8 mouse cellular contexts compared by ENCODE assay signal in the genomic region with DNA sequence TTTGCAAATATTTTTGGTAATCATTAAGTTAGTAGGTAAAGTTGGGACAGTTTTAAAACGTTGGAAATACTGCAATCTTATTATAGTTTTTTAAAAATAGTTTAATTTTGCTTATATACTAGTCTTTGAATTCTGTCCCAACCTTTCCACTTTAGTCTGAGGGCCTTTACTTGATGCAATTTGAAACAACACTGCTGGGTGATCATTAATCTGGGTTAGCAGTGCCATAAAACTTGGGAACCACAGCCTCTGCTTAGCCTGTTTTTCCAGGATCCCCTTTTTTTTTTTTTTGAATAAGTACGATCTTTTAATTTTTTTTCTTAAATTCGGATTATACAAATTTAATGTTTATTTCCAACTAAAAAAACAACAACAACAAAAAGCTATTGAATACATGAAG. TPM values are rescaled to one million over a fixed set of nuclear protein-coding genes. Genes with fewer than 3 reads are reported as not detected.
DNase-seq lines count a peak whose midpoint lies in the region; ATAC-seq and TF ChIP-seq lines count a peak whose summit lies in the region.

No protein-coding gene starts in this region.

- H3K36me3 ChIP-seq in lung, embryonic 15.5 days = peaks cover 3% of the 10 kb centered on the region; the same call in 1 of the 2 replicates
- no peaks in the 10 kb centered on the region for H3K36me3 ChIP-seq in forebrain, embryonic 13.5 days (ENCODE audit: poor library complexity, severe bottlenecking)

- WGBS in lung, embryonic 15.5 days = 14% methylated on average over 3 of the region's 3 CpGs
- WGBS in forebrain, embryonic 13.5 days = 22% methylated on average over 3 of the region's 3 CpGs
- 6% methylated on average over 3 of the region's 3 CpGs for WGBS in large intestine, adult 2 months
- 14% methylated on average over 3 of the region's 3 CpGs for WGBS in olfactory bulb, adult 2 months

- H3K4me2 ChIP-seq in lung, embryonic 15.5 days = peak overlapping the region; percentile 74
- peak overlapping the region; percentile 74 for H3K4me2 ChIP-seq in forebrain, embryonic 13.5 days

- TF ChIP-seq POLR2A in olfactory bulb, adult 2 months (IDR thresholded peaks at IDR 0.05; ENCODE audit: insufficient read depth, low read depth, low read length) = no peak

- TF ChIP-seq CTCF in olfactory bulb, adult 2 months (IDR thresholded peaks at IDR 0.05; ENCODE audit: insufficient read depth, low read depth, low read length) = no peak

- H3K27me3 ChIP-seq in lung, embryonic 15.5 days = no peaks in the 10 kb centered on the region
- H3K27me3 ChIP-seq in forebrain, embryonic 13.5 days = no peaks in the 10 kb centered on the region

- ATAC-seq in lung, embryonic 15.5 days (ENCODE audit: borderline replicate concordance, extremely low read depth, low FRiP score, low TSS enrichment) = no peak
- ATAC-seq in forebrain, embryonic 13.5 days = no peak
- no peak for ATAC-seq in erythroid progenitor cell, adult 5-6 weeks (replicated peaks; ENCODE audit: low FRiP score, poor library complexity, severe bottlenecking)

- peak overlapping the region; percentile 100 for H3K27ac ChIP-seq in lung, embryonic 15.5 days
- H3K27ac ChIP-seq in forebrain, embryonic 13.5 days = peak overlapping the region; percentile 98
- no peak overlapping the region for H3K27ac ChIP-seq in olfactory bulb, adult 2 months (ENCODE audit: insufficient read depth, low read depth, low read length)

- no peaks in the 10 kb centered on the region for H3K9me3 ChIP-seq in lung, embryonic 15.5 days
- H3K9me3 ChIP-seq in forebrain, embryonic 13.5 days (replicated peaks) = no peaks in the 10 kb centered on the region

- peak overlapping the region; percentile 92 for H3K4me3 ChIP-seq in lung, embryonic 15.5 days
- H3K4me3 ChIP-seq in forebrain, embryonic 13.5 days = peak overlapping the region; percentile 79
- H3K4me3 ChIP-seq in olfactory bulb, adult 2 months (ENCODE audit: insufficient read depth, low read depth, low read length) = peak overlapping the region; percentile 79

- H3K9ac ChIP-seq in lung, embryonic 15.5 days = peak overlapping the region; percentile 95
- peak overlapping the region; percentile 88; the same call in 1 of the 2 replicates for H3K9ac ChIP-seq in forebrain, embryonic 13.5 days

- DNase-seq in lung, postnatal 36 days = no peak
- peak; percentile 39 for DNase-seq in large intestine, adult 2 months (ENCODE audit: low read depth, low spot score)
- DNase-seq in layer of hippocampus, adult 9-11 months = no peak
- DNase-seq in urinary bladder, postnatal 25 days (ENCODE audit: low spot score) = no peak

- H3K4me1 ChIP-seq in lung, embryonic 15.5 days = peaks cover 3% of the 10 kb centered on the region; the same call in 1 of the 2 replicates
- H3K4me1 ChIP-seq in forebrain, embryonic 13.5 days = peaks cover 7% of the 10 kb centered on the region
- H3K4me1 ChIP-seq in olfactory bulb, adult 2 months (ENCODE audit: control insufficient read depth, insufficient read depth, low read length) = no peaks in the 10 kb centered on the region

RNA-seq across cellular contexts. Expression of a gene that starts 1.0 kb away (rescaled TPM):
- 40.1 and 43.1 TPM in 2 replicates for polyA plus RNA-seq in lung, embryonic 15.5 days (2015; fragmentation: Nextera tagmentation; extraction: Ambion mirVana)
- 28.1 and 29.1 TPM in 2 replicates for polyA plus RNA-seq in forebrain, embryonic 13.5 days (2015; fragmentation: Nextera tagmentation; extraction: Ambion mirVana)
- polyA plus RNA-seq in large intestine, adult 2 months (2012; rRNA removed) = 2.8 and 5.3 TPM in 2 replicates
- not detected in 2 replicates for polyA plus RNA-seq in olfactory bulb, adult 2 months (2012; ENCODE audit: insufficient read depth, insufficient read length, low replicate concordance, missing spikeins)
- total RNA-seq in erythroid progenitor cell, adult 5-6 weeks (2015; ENCODE audit: low replicate concordance) = 2.9 and 6.7 TPM in 2 replicates
- total RNA-seq in erythroid progenitor cell, adult 5-6 weeks (2017; ENCODE audit: low replicate concordance) = 3.8 and 4.2 TPM in 2 replicates
